Mouse (Mus musculus): ENCODE measurements around the gene Capza3.

GRCm38 (mm10) chr6:140054271-140054928 lies 13.3 kb downstream of the Capza3 start:
- no peak for TF ChIP-seq POLR2A (IDR thresholded peaks at IDR 0.05; ENCODE audit: insufficient read depth, low read depth, low read length)
- no peak for TF ChIP-seq CTCF (IDR thresholded peaks at IDR 0.05; ENCODE audit: insufficient read depth, low read depth, low read length)

Data from olfactory bulb, adult 2 months (tissue).